Mouse (Mus musculus) forebrain, embryonic 12.5 days (tissue): ENCODE results near the gene Snrpn. TPM values are rescaled to one million over a fixed set of nuclear protein-coding genes. Genes with fewer than 3 reads are reported as not detected.
A peak's percentile ranks its signal among the peaks of the same experiment; 100 is the strongest.
"Not testable (repeated sequence)": the region's sequence is repeated elsewhere in the genome, so short reads cannot be mapped to it uniquely, and the experiment has no call there.

ENCODE experiments used
- ATAC-seq: fragments of 200-750 bp; cut with Nextera tagmentation; 2 replicates; pipeline ENCODE4 v1.8.0; 2017; ENCODE audit warnings: moderate TSS enrichment; ENCODE audit not compliant: low FRiP score
- H3K27ac ChIP-seq: fragments of 300-500 bp; sonication (generic); 2 replicates; pipeline ENCODE4 v1.5.1; 2016; ENCODE audit warnings: mild to moderate bottlenecking
- H3K27me3 ChIP-seq: fragments of 300-500 bp; sonication (generic); 2 replicates; pipeline ENCODE4 v1.6.1; 2016; ENCODE audit warnings: mild to moderate bottlenecking
- H3K36me3 ChIP-seq: fragments of 300-500 bp; sonication (generic); replicated peaks from 2 replicates; pipeline ENCODE4 v1.6.1; 2016; ENCODE audit warnings: mild to moderate bottlenecking
- H3K4me1 ChIP-seq: fragments of 300-500 bp; sonication (generic); 2 replicates; pipeline ENCODE4 v1.6.1; 2016
- H3K4me2 ChIP-seq: fragments of 300-500 bp; sonication (generic); 2 replicates; pipeline ENCODE4 v1.6.1; 2016; ENCODE audit warnings: mild to moderate bottlenecking, moderate library complexity
- H3K4me3 ChIP-seq: fragments of 300-500 bp; sonication (generic); replicated peaks from 2 replicates; pipeline ENCODE4 v1.5.1; 2016; ENCODE audit warnings: mild to moderate bottlenecking
- H3K9ac ChIP-seq: fragments of 300-500 bp; sonication (generic); 2 replicates; pipeline ENCODE4 v1.6.1; 2016; ENCODE audit warnings: mild to moderate bottlenecking
- H3K9me3 ChIP-seq: fragments of 300-500 bp; sonication (generic); 2 replicates; pipeline ENCODE4 v1.6.1; 2016
- WGBS: fragments of 180-500 bp; shearing (Covaris S2); methylation state at CpG from one replicate; pipeline ENCODE4 v1.1.7; 2016; 5-methylcytosine and 5-hydroxymethylcytosine counted together
- polyA plus RNA-seq: library from polyadenylated mRNA; unstranded; fragments of >200 nt; fragmentation: Nextera tagmentation; extraction: Ambion mirVana; gene quantifications from 2 replicates; pipeline ENCODE4 v1.2.1, GENCODE M21; 2016

The Snrpn gene
- polyA plus RNA-seq, result 231 and 239 TPM in 2 replicates

GRCm38 (mm10) chr7:60139742-60140480 lies at the start of gene Snrpn:
TSS of gene Snrpn (minus strand) at chr7:60140219.
- Histone ChIP-seq H3K27me3 (no peaks in the 10 kb centered on the region), H3K4me2 (no peak within 1 kb of the TSS), H3K9ac (no peak within 1 kb of the TSS), H3K4me1 (0 out of 2 replicates have a peak, but pooled peaks cover 3% of the 10 kb centered on the region), H3K9me3 (no peaks in the 10 kb centered on the region), H3K4me3 (no peak within 1 kb of the TSS), H3K36me3 (no peaks in the 10 kb centered on the region), H3K27ac (no peak within 1 kb of the TSS)
- ATAC-seq, result peak; percentile 33; the same call in 1 of the 2 replicates
- WGBS, result 52% methylated on average over 4 of the region's 4 CpGs

- Histone ChIP-seq H3K27me3 (no peaks in the 10 kb centered on the region), H3K9me3 (0 out of 2 replicates have a peak, but pooled peaks cover 3% of the 10 kb centered on the region), H3K9ac (no peak overlapping the region), H3K4me3 (peak overlapping the region; percentile 5; the same call in 1 of the 2 replicates), H3K36me3 (no peaks in the 10 kb centered on the region), H3K4me1 (no peaks in the 10 kb centered on the region), H3K4me2 (peak overlapping the region; percentile 22), H3K27ac (peak overlapping the region; percentile 71; the same call in 1 of the 2 replicates)
- ATAC-seq, result peak; percentile 95
- 48% methylated on average over 5 of the region's 5 CpGs for WGBS
Measured at GRCm38 (mm10) chr7:60170250-60171185, 30.5 kb upstream of the Snrpn start.

- no peaks in the 10 kb centered on the region for H3K9me3 ChIP-seq
- no peak for ATAC-seq
- H3K4me1 ChIP-seq, result no peaks in the 10 kb centered on the region
- WGBS, result 80% methylated on average over 7 of the region's 7 CpGs
- no peak overlapping the region for H3K27ac ChIP-seq
- no peak overlapping the region for H3K4me2 ChIP-seq
- no peak overlapping the region for H3K4me3 ChIP-seq
- no peak overlapping the region for H3K9ac ChIP-seq
- H3K36me3 ChIP-seq, result no peaks in the 10 kb centered on the region
- H3K27me3 ChIP-seq, result no peaks in the 10 kb centered on the region
Measured at GRCm38 (mm10) chr7:60125332-60125731, 14.7 kb downstream of the Snrpn start.

DNA sequence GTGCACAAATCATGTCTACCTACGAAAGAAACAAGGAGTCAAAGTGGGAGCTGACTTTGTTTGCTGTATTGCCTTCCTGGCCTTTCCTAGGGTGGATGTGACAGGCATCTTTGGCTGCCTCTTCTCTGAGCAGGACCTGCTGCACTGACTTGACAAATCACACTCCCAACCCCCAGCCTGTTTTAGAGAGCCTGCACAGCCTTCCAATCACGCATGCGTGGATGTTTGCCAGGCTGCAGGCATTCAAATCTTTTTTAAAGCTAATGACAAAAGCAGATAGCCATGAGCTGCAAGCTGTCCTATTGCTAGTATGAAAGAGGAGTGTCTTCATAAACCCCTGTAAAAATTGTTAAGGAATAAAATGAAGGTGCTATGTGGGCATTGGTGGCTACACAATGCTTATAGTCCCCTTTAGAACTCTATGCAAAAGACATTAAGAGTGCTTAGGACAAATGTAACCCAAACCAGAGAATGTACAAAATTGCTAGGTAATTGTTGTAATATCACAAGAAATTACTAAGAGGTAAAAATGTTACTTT lies 16.9 kb downstream of the Snrpn start:
- not testable (repeated sequence) for H3K27ac ChIP-seq, ATAC-seq
- WGBS, result 56% methylated on average over 3 of the region's 3 CpGs

DNA sequence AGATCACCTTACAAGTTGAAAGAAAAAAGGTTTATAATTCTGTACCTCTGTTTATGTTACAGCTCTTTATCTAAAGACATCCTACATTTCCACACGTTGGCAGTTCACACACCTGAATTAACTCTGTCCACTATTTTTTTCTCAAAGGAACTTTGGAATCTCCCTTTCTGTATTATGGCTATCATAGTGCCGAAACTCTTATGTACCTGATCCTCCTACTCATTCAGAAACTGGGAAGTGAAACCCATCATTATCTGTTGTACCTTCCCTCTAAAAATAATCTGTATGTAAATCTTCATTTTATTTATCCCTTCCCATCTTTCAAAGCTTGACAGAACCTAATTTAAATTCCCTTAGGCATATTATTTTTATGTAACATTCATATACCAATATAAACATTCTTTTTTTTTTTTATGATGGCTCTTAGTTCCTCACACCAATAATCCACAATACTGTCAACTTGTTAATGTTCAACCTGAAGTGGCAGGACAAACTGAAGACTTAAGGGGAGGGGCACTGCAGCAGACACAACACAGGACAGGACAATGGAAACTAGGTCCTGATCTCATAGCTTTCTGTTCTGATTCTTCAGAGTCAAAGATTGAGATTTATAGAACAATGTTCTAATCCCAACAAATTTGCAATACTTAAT lies 17.5 kb downstream of the Snrpn start:
- no peaks in the 10 kb centered on the region for H3K27me3 ChIP-seq
- H3K36me3 ChIP-seq, result no peaks in the 10 kb centered on the region
- no peak overlapping the region for H3K4me2 ChIP-seq
- 73% methylated on average over 2 of the region's 2 CpGs for WGBS
- no peaks in the 10 kb centered on the region for H3K4me1 ChIP-seq
- no peaks in the 10 kb centered on the region for H3K9me3 ChIP-seq
- ATAC-seq, result no peak
- H3K9ac ChIP-seq, result no peak overlapping the region
- no peak overlapping the region for H3K4me3 ChIP-seq
- no peak overlapping the region for H3K27ac ChIP-seq

More for the DNA sequence above, 16.9 kb downstream of the Snrpn start:
- not testable (repeated sequence) for H3K4me2 ChIP-seq, H3K9me3 ChIP-seq, H3K36me3 ChIP-seq, H3K27me3 ChIP-seq, H3K4me1 ChIP-seq, H3K4me3 ChIP-seq, H3K9ac ChIP-seq

- WGBS, result 43% methylated on average over 3 of the region's 3 CpGs
- no peak overlapping the region for H3K4me2 ChIP-seq
- no peak overlapping the region for H3K27ac ChIP-seq
Measured at GRCm38 (mm10) chr7:60097154-60097859, 42.7 kb downstream of the Snrpn start.

DNA sequence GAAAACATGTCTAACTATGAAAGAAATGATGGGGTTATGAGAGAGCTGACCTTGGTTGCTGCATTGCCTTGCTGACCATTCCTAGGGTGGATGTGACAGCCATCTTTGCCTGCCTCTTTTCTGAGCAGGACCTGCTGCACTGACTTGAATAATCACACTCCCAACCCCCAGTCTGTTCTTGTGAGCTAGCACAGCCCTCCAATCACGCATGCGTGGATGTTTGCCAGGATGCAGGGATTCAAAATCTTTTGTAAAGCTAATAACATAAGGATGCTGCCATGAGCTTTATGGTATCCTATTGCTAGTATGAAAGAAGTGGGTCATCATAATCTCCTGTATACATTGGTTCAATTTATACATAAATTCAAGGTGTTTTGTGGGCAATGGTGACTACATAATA lies 63.7 kb downstream of the Snrpn start:
- H3K9me3 ChIP-seq, result 0 out of 2 replicates have a peak, but pooled peaks cover 3% of the 10 kb centered on the region
- H3K4me2 ChIP-seq, result no peak overlapping the region
- H3K4me3 ChIP-seq, result no peak overlapping the region
- no peaks in the 10 kb centered on the region for H3K27me3 ChIP-seq
- no peak for ATAC-seq
- no peaks in the 10 kb centered on the region for H3K36me3 ChIP-seq
- H3K4me1 ChIP-seq, result no peaks in the 10 kb centered on the region
- 64% methylated on average over 2 of the region's 2 CpGs for WGBS
- no peak overlapping the region for H3K9ac ChIP-seq
- no peak overlapping the region for H3K27ac ChIP-seq

More at GRCm38 (mm10) chr7:60097154-60097859, 42.7 kb downstream of the Snrpn start:
- H3K9me3 ChIP-seq, result no peaks in the 10 kb centered on the region
- H3K4me3 ChIP-seq, result no peak overlapping the region
- peak; percentile 90 for ATAC-seq
- no peak overlapping the region for H3K9ac ChIP-seq
- no peaks in the 10 kb centered on the region for H3K4me1 ChIP-seq
- no peaks in the 10 kb centered on the region for H3K27me3 ChIP-seq
- H3K36me3 ChIP-seq, result no peaks in the 10 kb centered on the region

- Histone ChIP-seq H3K36me3 (no peaks in the 10 kb centered on the region), H3K9me3 (0 out of 2 replicates have a peak, but pooled peaks cover 3% of the 10 kb centered on the region), H3K4me2 (no peak overlapping the region), H3K4me3 (no peak overlapping the region), H3K27me3 (no peaks in the 10 kb centered on the region), H3K4me1 (no peaks in the 10 kb centered on the region), H3K9ac (no peak overlapping the region), H3K27ac (no peak overlapping the region)
- WGBS, result 64% methylated on average over 6 of the region's 6 CpGs
- ATAC-seq, result 0 out of 2 replicates have a peak, but pooled peaks have one; percentile 55
Measured at GRCm38 (mm10) chr7:60047481-60048201, 92.4 kb downstream of the Snrpn start.

DNA sequence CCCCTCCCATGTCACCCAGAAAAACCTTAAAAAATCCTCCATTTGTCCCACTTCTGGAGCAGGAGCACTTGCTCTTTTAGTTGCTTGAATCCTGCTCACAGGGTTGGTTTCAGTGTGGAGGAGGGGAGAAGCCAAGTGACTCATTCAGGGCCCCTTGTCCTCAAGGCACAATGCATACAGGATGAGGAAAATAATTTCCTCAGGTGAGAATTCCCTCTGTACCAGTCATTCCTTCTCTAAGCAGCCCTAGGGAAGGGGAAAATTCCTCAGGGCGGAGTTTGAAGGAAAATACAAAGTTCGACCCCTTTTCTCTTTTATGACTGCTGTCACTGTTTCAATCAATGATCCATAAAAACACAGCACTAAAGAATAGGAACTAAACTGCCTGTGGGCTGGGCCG lies 126.8 kb downstream of the Snrpn start:
- ATAC-seq, result no peak
- no peak overlapping the region for H3K4me2 ChIP-seq
- no peaks in the 10 kb centered on the region for H3K4me1 ChIP-seq
- H3K36me3 ChIP-seq, result no peaks in the 10 kb centered on the region
- no peak overlapping the region for H3K4me3 ChIP-seq
- H3K27ac ChIP-seq, result no peak overlapping the region
- H3K9ac ChIP-seq, result no peak overlapping the region
- no peaks in the 10 kb centered on the region for H3K9me3 ChIP-seq
- WGBS, result 74% methylated on average over 3 of the region's 3 CpGs
- H3K27me3 ChIP-seq, result no peaks in the 10 kb centered on the region

DNA sequence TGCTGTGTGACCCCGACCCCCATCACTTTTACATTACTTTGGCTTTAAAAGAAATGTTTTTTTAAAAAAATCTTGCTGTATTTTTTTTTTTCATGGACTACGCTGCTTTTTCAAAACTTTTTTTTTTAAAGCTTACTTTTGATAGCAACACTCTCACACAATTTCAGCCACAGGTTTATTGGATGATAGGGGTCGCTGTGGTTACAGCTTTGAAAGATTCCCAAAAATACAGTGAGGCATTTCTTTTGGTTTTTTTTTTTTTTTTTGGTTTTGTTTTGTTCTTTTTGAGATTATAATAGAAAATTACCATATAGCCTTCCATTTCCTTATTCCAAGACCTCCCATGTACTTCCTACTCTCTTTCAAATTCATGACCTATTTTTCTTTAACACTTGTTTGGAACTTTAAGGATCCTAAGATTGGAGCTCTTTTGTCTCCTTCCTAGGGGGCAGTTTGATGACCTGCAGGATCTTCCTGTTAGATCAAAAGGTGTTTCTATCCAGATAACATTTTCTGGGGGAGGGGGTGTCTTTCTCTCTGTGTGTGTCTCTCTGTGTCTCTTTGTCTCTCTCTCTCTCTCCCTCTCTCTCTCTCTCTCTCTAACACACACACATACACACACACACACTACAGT lies 132.2 kb downstream of the Snrpn start:
- H3K9ac ChIP-seq, result no peak overlapping the region
- ATAC-seq, result no peak
- no peak overlapping the region for H3K4me2 ChIP-seq
- no peak overlapping the region for H3K27ac ChIP-seq
- no peaks in the 10 kb centered on the region for H3K4me1 ChIP-seq
- no peaks in the 10 kb centered on the region for H3K36me3 ChIP-seq
- H3K4me3 ChIP-seq, result no peak overlapping the region
- 31% methylated on average over 3 of the region's 3 CpGs for WGBS
- no peaks in the 10 kb centered on the region for H3K27me3 ChIP-seq
- H3K9me3 ChIP-seq, result peaks cover 8% of the 10 kb centered on the region
